Mouse (Mus musculus) kidney, postnatal 0 days (tissue): Measurements from ENCODE around the gene Phf21b. TPM values are rescaled to one million over a fixed set of nuclear protein-coding genes. Genes with fewer than 3 reads are reported as not detected.

Experiments
- ATAC-seq: fragments of 200-750 bp; cut with Nextera tagmentation; replicated peaks from 2 replicates; pipeline ENCODE4 v1.8.0; 2017; ENCODE audit warnings: low read depth, moderate number of reproducible peaks, moderate TSS enrichment, moderate library complexity; ENCODE audit not compliant: low FRiP score
- DNase-seq: peaks from one replicate; pipeline ENCODE4 v3.0.0-alpha.2; 2016; ENCODE audit warnings: low spot score
- H3K27ac ChIP-seq: fragments of 300-500 bp; sonication (generic); 2 replicates; pipeline ENCODE4 v1.5.1; 2014; ENCODE audit warnings: mild to moderate bottlenecking
- H3K27me3 ChIP-seq: fragments of 300-500 bp; sonication (generic); 2 replicates; pipeline ENCODE4 v1.6.1; 2014; ENCODE audit warnings: low read length, mixed read lengths; ENCODE audit not compliant: insufficient read depth
- H3K36me3 ChIP-seq: fragments of 300-500 bp; sonication (generic); 2 replicates; pipeline ENCODE4 v1.6.1; 2014; ENCODE audit warnings: low read length, mixed read lengths; ENCODE audit not compliant: insufficient read depth
- H3K4me1 ChIP-seq: fragments of 300-500 bp; sonication (generic); replicated peaks from 2 replicates; pipeline ENCODE4 v1.6.1; 2014; ENCODE audit warnings: antibody characterized with exemption, low read length, mixed read lengths; ENCODE audit not compliant: insufficient read depth
- H3K4me2 ChIP-seq: fragments of 300-500 bp; sonication (generic); 2 replicates; pipeline ENCODE4 v1.6.1; 2014; ENCODE audit warnings: mild to moderate bottlenecking, low read length, moderate library complexity, mixed read lengths
- H3K4me3 ChIP-seq: fragments of 300-500 bp; sonication (generic); replicated peaks from 2 replicates; pipeline ENCODE4 v1.5.1; 2014; ENCODE audit warnings: low read depth, low read length
- H3K9ac ChIP-seq: fragments of 300-500 bp; sonication (generic); 2 replicates; pipeline ENCODE4 v1.6.1; 2014; ENCODE audit warnings: low read depth, low read length
- H3K9me3 ChIP-seq: fragments of 300-500 bp; sonication (generic); replicated peaks from 2 replicates; pipeline ENCODE4 v1.6.1; 2016; ENCODE audit warnings: low read length, inconsistent platforms, mixed read lengths
- CTCF ChIP-seq: IDR thresholded peaks from 2 replicates; pipeline ENCODE4 v1.5.1; 2016; ENCODE audit warnings: antibody characterized with exemption, low read depth, mild to moderate bottlenecking, moderate library complexity
- WGBS: fragments of 180-500 bp; shearing (Covaris S2); extraction: QIAGEN DNeasy Blood & Tissue Kit; methylation state at CpG from one replicate; pipeline ENCODE4 v1.1.7; 2014; 5-methylcytosine and 5-hydroxymethylcytosine counted together
- polyA plus RNA-seq: library from polyadenylated mRNA; unstranded; fragments of >200 nt; fragmentation: Nextera tagmentation; extraction: Ambion mirVana; gene quantifications from 2 replicates; pipeline ENCODE4 v1.2.1, GENCODE M21; 2015

Gene Phf21b
- polyA plus RNA-seq, 1 experiment from 2014 or later, result 0.24 TPM

DNA sequence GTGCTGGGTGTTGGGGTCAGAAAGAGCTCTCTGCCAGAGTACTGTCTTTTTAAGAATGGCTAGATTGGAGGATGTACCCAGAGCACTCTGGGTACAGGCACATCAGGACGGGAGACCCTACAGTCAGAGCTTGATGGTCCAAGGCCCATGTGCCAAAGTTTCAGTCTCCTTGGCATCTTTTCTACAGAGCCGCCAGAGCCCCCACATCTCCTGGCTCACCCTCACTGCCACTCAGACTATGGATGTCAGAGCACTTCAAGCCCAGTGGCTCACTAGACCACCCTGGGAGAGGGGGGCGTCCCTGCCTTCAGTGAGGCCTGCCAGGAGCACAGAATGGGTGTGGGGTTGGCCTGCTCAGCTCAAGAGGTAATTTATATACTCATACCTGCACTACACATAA lies 38.3 kb downstream of the Phf21b start:
- Histone ChIP-seq H3K36me3 (no peaks in the 10 kb centered on the region), H3K4me3 (no peak overlapping the region), H3K9me3 (no peaks in the 10 kb centered on the region), H3K27me3 (no peaks in the 10 kb centered on the region), H3K27ac (no peak overlapping the region), H3K4me1 (no peaks in the 10 kb centered on the region), H3K9ac (no peak overlapping the region), H3K4me2 (no peak overlapping the region)
- TF ChIP-seq CTCF, result no peak
- WGBS, result 78% methylated on average over 3 of the region's 3 CpGs
- DNase-seq (no peak), ATAC-seq (no peak)

DNA sequence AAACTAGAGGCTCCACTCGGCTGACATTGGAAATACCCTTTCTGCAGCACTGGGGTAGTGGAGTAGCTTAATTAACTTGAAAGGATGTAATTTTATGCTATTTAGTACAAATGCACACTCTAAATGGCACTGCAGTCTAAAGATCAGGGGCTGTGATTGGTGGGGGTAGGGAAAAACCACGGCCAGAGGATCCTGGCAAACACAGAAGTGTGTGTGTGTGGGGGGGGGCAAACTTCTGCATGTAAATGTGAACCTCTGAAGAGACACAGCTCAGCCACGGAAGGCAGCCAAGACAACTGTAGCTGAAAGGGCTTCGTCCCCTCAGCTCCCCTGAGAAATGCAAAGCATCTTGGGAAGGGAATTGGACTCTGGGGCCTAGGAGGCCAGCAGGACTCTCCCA lies 40.7 kb downstream of the Phf21b start:
- TF ChIP-seq CTCF, result no peak
- H3K4me3 ChIP-seq, result no peak overlapping the region
- 39% methylated on average over 4 of the region's 4 CpGs for WGBS
- no peak overlapping the region for H3K9ac ChIP-seq
- H3K4me1 ChIP-seq, result no peaks in the 10 kb centered on the region
- DNase-seq (no peak), ATAC-seq (no peak)
- H3K4me2 ChIP-seq, result no peak overlapping the region
- H3K27me3 ChIP-seq, result no peaks in the 10 kb centered on the region
- no peaks in the 10 kb centered on the region for H3K36me3 ChIP-seq
- H3K9me3 ChIP-seq, result no peaks in the 10 kb centered on the region
- no peak overlapping the region for H3K27ac ChIP-seq

DNA sequence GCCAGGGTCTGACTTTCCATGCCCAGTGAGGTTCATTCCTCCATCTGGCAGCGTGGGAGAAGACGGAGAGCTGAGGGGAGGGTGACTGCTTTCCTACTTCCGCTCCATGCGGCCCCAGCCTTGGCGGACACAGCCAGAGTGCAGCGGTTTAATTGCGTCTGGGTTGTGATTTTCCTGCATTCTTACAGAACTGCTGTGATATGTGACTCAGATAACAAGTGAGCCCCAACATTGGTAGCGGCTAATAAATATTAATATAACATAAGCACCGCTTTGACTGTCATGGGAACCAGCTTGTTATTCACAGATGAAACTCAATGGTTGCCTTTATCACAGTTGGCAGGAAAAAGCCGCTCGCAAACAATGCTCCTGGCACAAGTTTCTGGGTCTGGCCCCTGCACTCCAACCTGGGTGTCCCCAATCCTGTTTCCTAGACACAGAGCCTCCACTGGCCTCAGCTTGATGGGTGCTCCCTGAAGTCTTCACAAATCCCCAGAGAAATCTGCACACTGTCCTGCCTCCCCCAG lies 43.0 kb downstream of the Phf21b start:
- DNase-seq (no peak), ATAC-seq (no peak)
- Histone ChIP-seq H3K4me2 (no peak overlapping the region), H3K27ac (no peak overlapping the region), H3K4me1 (no peaks in the 10 kb centered on the region), H3K9me3 (no peaks in the 10 kb centered on the region), H3K27me3 (no peaks in the 10 kb centered on the region), H3K4me3 (no peak overlapping the region), H3K36me3 (no peaks in the 10 kb centered on the region), H3K9ac (no peak overlapping the region)
- WGBS, result 61% methylated on average over 11 of the region's 11 CpGs
- TF ChIP-seq CTCF, result no peak

DNA sequence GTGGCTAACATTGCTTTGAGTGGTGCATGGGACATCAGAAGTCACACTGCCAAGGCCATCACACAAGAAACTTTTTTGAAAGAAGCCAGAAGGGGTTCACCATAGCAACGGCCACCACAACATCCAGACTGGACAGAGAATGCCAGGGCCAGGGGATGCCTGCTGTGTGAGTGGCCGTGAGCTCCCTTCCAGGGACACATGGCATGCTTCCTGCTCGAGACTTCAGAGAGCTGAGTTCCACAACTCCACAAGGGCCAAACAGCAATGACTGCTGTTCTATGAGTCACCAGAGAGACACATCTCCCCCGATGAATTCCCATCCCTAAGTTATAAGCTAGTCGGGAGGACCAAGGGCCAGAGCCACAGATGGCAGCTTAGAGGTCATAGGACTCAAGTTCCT lies 44.7 kb downstream of the Phf21b start:
- ATAC-seq (no peak), DNase-seq (no peak)
- Histone ChIP-seq H3K36me3 (no peaks in the 10 kb centered on the region), H3K9me3 (no peaks in the 10 kb centered on the region), H3K27ac (no peak overlapping the region), H3K4me3 (no peak overlapping the region), H3K4me1 (no peaks in the 10 kb centered on the region), H3K9ac (no peak overlapping the region), H3K27me3 (no peaks in the 10 kb centered on the region), H3K4me2 (no peak overlapping the region)
- no peak for TF ChIP-seq CTCF
- 80% methylated on average over 5 of the region's 5 CpGs for WGBS

DNA sequence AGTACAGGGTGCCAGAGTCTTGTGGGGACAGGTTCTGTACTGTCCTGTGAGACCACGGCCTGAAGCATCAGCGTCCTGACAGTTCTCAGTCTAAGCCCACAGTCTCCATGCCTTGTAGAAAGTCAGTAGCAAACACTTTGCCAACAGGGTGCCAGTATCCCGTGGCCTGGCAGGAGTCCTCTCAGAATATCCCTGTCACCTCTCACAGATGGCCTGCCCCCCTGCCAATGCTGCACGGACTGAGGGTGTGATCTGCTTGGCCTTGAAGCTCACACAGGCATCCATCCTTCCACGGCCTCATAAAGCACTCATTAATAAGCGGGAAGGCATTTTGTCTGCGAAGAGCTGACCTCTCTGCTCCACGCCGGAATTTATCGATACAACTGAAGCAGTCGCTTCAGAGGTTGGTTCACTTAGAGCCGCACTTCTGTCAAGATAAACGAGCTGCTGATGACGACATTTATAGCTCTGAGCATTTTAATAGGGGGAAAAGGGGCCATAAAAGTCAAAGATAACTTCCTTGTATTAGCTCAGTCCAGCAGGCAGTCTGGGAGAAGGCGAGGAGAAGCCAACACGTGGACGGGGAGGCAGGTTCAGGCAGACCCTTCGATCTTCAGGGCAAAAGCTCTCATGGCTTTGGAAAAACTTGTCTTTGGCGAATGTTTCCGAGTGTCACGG lies 46.4 kb downstream of the Phf21b start:
- DNase-seq, result no peak
- no peak overlapping the region for H3K4me2 ChIP-seq
- no peaks in the 10 kb centered on the region for H3K9me3 ChIP-seq
- WGBS, result 34% methylated on average over 21 of the region's 21 CpGs
- no peak overlapping the region for H3K9ac ChIP-seq
- no peaks in the 10 kb centered on the region for H3K4me1 ChIP-seq
- H3K27ac ChIP-seq, result no peak overlapping the region
- no peak for TF ChIP-seq CTCF
- no peaks in the 10 kb centered on the region for H3K27me3 ChIP-seq
- no peak for ATAC-seq
- no peaks in the 10 kb centered on the region for H3K36me3 ChIP-seq
- no peak overlapping the region for H3K4me3 ChIP-seq

DNA sequence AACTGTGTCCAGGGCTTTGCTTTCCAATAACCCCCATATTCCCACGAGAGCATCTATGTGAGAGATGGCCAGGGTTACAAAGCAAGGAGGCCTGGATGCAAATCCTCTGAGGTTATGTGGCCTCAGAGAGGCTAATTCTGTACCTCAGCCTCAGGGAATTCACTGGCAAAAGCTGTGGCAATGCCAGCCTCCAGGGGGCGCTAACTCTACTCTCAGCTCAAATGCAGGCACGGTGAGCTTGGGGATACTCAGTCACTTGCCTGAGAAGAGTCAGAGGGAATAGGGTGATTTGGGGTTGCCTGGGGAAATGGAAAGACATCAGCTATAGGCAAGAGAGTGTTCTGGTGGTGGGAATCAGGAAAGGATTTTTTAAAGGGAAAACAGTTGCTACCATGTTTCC lies 52.2 kb downstream of the Phf21b start:
- TF ChIP-seq CTCF, result peak; percentile 70
- whole genome bisulfite sequencing, result 52% methylated on average over 3 of the region's 3 CpGs
- no peak overlapping the region for H3K9ac ChIP-seq
- H3K4me2 ChIP-seq, result no peak overlapping the region
- H3K27me3 ChIP-seq, result no peaks in the 10 kb centered on the region
- no peaks in the 10 kb centered on the region for H3K36me3 ChIP-seq
- H3K4me1 ChIP-seq, result no peaks in the 10 kb centered on the region
- H3K27ac ChIP-seq, result no peak overlapping the region
- H3K9me3 ChIP-seq, result no peaks in the 10 kb centered on the region
- ATAC-seq, result no peak
- H3K4me3 ChIP-seq, result no peak overlapping the region
- peak; percentile 11 for DNase-seq

DNA sequence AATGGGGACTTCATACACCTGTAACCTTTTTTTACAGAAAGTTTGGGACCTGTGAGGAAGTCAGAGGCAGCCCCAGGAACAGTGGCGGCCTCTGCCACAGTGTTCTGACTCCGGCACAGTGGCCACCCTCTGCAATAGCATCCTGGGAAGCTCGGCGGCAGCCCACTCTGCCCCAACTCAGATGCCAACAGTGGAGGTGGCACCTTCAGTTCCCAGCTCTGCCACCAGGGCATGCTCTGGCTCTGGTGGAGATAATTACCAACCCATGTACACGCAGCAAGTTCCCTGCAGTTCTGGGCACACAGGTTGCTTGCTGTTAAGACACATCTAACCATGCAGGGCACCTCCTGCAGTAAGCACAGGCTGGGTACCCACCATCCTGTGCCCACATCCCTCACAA lies 55.7 kb downstream of the Phf21b start:
- no peaks in the 10 kb centered on the region for H3K36me3 ChIP-seq
- H3K4me1 ChIP-seq, result no peaks in the 10 kb centered on the region
- ATAC-seq (no peak), DNase-seq (peak; percentile 16)
- H3K4me3 ChIP-seq, result no peak overlapping the region
- H3K9ac ChIP-seq, result no peak overlapping the region
- WGBS, result 82% methylated on average over 5 of the region's 5 CpGs
- no peaks in the 10 kb centered on the region for H3K27me3 ChIP-seq
- TF ChIP-seq CTCF, result peak; percentile 51; the same call in 1 of the 2 replicates
- no peak overlapping the region for H3K27ac ChIP-seq
- no peaks in the 10 kb centered on the region for H3K9me3 ChIP-seq
- no peak overlapping the region for H3K4me2 ChIP-seq
